Mouse (Mus musculus) thymus, adult 2 months (tissue): Measurements from ENCODE around the gene Itpr2.

Source experiments
- CTCF ChIP-seq: fragments of 200-500 bp; IDR thresholded peaks from 2 replicates; pipeline ENCODE4 v1.5.1; 2012; ENCODE audit warnings: mild to moderate bottlenecking, control low read depth, low read length, moderate library complexity, borderline replicate concordance; ENCODE audit not compliant: control insufficient read depth, poor library complexity, insufficient read depth; ENCODE audit errors: extremely low read depth
- POLR2A ChIP-seq: fragments of 200-500 bp; IDR thresholded peaks from 2 replicates; pipeline ENCODE4 v1.6.1; 2012; ENCODE audit warnings: mild to moderate bottlenecking, low read length, control low read depth, moderate library complexity; ENCODE audit not compliant: control insufficient read depth, poor library complexity, insufficient read depth; ENCODE audit errors: extremely low read depth

DNA sequence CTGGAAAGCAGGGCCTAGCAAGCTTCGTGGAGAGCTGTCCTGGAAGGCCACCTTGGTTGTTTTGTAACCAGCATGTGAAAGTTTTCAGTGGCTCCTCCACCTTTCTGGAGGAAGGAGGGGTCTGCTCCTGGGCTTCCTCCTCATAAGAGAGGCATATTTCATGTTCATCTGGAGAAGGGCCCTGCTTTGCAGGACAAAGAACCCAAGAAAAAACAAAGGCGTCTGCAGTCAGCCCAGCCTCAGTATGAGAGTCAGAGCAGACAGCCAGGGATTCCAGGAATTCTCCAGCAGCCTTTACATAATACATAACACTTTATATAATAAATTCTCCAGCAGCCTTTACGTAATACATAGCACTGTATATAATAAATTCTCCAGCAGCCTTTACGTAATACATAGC lies 180.1 kb downstream of the Itpr2 start:
- TF ChIP-seq CTCF (no peak), POLR2A (no peak)
